Mouse (Mus musculus) heart, embryonic 16.5 days (tissue): ENCODE measurements around the gene 2700049A03Rik. TPM values are rescaled to one million over a fixed set of nuclear protein-coding genes. Genes with fewer than 3 reads are reported as not detected.

Experiments
- polyA plus RNA-seq: library from polyadenylated mRNA; unstranded; fragments of >200 nt; fragmentation: Nextera tagmentation; extraction: Ambion mirVana; gene quantifications from 2 replicates; pipeline ENCODE4 v1.2.1, GENCODE M21; 2015

Gene 2700049A03Rik
- polyA plus RNA-seq, 1 experiment from 2014 or later = 9.1 TPM

Other genes starting within 250 kb of the 2700049A03Rik start
- gene Actr10, start 199.0 kb upstream of the 2700049A03Rik start, polyA plus RNA-seq = 184 and 186 TPM in 2 replicates
- 433 and 454 TPM in 2 replicates for gene Psma3, start 162.2 kb upstream of the 2700049A03Rik start, polyA plus RNA-seq
- 27.9 and 29.3 TPM in 2 replicates for gene Arid4a, start 120.9 kb upstream of the 2700049A03Rik start, polyA plus RNA-seq
- 0.37 TPM in 1 of 2 replicates, not detected in the other for gene Tomm20l, start 25.4 kb upstream of the 2700049A03Rik start, polyA plus RNA-seq
- 98.9 and 108 TPM in 2 replicates for gene Timm9, start 164 bp upstream of the 2700049A03Rik start, polyA plus RNA-seq
- gene Dact1, start 173.0 kb downstream of the 2700049A03Rik start, polyA plus RNA-seq = 6.3 and 6.5 TPM in 2 replicates